Mouse (Mus musculus) heart, postnatal 25 days (tissue): Measurements from ENCODE around the gene Tmem151a. TPM values are rescaled to one million over a fixed set of nuclear protein-coding genes. Genes with fewer than 3 reads are reported as not detected.

ENCODE experiments used
- DNase-seq: peaks from one replicate; pipeline ENCODE4 v3.0.0; 2022; ENCODE audit warnings: low spot score
- intact Hi-C: fragments of 180-260 bp; cut with DNase I; formaldehyde crosslinking; loops from one replicate; pipeline ENCODE4 v1.15.1; 2025
- total RNA-seq, 2 experiments: library from RNA; stranded (reverse); gene quantifications; 2 replicates each; pipeline ENCODE4 v1.2.3; 2021

Gene Tmem151a
- total RNA-seq, 2 experiments from 2014 or later: 4.0 to 4.8 TPM

DNA sequence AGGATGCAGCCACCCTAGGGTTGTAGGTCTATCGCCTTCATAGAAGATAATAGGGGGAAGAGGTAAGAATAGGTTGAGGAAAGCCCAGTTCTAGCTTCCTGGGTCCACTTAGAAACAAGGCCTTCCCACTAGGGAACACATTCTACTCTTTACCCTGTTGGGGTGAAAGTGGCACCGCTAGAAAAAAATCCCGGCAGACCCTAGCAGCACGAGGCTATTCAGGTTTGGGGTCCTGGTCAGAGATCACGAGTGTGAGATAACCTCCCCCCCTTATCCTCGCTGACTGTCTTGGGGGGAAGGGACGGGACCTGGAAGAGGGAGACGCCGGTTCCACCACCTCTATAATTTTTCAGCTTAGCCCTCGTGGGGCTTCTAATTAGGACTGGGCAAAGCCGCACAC is 14.3 kb downstream of the Tmem151a start:
- intact Hi-C loops: no loop called here

DNA sequence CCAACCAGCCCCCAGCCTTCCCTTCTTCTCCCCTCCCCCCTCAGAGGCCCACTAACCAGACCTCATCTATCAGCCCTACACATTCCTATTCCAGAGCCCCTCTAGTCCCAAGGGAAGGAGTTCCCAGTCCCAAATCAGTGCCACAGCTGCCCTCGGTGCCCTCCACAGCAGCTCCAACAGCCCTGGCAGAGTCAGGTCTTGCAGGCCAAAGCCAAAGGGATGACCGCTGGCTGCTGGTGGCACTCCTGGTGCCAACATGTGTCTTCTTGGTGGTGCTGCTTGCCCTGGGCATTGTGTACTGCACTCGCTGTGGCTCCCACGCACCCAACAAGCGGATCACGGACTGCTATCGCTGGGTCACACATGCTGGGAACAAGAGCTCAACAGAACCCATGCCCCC is 15.4 kb downstream of the Tmem151a start:
- intact Hi-C loops: no loop called here
- DNase-seq: no peak

More for the DNA sequence above, 14.3 kb downstream of the Tmem151a start:
- no peak for DNase-seq

DNA sequence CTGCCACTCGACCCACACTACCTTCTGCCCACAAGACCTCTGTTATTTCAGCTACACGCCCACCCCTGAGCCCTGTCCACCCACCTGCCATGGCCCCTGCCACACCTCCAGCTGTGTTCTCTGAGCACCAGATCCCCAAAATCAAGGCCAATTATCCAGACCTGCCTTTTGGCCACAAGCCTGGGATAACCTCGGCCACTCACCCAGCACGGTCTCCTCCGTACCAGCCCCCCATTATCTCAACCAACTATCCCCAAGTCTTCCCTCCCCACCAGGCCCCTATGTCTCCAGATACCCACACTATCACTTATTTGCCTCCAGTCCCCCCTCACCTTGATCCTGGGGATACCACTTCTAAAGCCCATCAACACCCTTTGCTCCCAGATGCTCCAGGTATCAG is 15.8 kb downstream of the Tmem151a start:
- no peak for DNase-seq
- intact Hi-C loops: no loop called here

DNA sequence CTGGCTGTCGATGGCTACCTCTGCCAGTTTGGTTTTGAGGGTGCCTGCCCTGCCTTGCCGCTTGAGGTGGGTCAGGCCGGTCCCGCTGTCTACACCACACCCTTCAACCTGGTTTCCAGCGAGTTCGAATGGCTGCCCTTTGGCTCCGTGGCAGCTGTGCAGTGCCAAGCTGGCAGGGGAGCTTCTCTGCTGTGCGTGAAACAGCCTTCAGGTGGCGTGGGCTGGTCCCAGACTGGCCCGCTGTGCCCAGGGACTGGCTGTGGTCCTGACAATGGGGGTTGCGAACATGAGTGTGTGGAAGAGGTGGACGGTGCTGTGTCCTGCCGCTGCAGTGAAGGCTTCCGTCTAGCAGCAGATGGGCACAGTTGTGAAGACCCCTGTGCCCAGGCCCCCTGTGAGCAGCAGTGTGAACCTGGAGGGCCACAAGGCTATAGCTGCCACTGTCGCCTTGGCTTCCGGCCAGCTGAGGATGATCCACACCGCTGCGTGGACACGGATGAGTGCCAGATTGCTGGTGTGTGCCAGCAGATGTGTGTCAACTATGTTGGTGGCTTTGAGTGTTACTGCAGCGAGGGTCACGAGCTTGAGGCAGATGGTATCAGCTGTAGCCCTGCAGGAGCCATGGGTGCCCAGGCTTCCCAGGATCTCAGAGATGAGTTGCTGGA is 16.6 kb downstream of the Tmem151a start:
- intact Hi-C loops: no loop called here
- no peak for DNase-seq

DNA sequence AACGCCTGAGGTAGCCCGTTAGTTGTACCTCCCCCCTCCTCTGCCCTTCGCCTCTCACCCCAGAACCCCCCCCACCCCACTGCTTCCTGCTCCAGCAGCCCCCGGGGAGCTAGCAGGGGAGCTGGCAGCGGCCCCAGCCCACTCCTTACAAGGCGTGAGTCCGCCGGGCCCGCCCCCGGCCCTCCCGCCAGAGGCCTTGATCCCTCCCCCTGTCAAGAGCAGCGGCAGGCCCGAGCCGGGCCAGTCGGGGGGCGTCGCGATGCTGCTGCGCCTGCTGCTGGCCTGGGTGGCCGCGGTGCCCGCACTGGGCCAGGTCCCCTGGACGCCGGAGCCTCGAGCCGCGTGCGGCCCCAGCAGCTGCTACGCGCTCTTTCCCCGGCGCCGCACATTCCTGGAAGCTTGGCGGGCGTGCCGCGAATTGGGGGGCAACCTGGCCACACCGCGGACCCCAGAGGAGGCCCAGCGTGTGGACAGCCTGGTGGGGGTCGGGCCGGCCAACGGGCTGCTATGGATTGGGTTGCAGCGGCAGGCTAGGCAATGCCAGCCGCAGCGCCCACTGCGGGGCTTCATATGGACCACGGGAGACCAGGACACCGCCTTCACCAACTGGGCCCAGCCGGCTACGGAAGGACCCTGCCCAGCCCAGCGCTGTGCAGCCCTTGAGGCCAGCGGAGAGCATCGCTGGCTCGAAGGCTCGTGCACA is 17.3 kb downstream of the Tmem151a start, which contains the start of gene Cd248:
Gene Cd248 (plus strand): TSS at position 212 of the 703 bp plus-strand sequence.
- intact Hi-C loops: no loop called here
- peak; percentile 75 for DNase-seq

DNA sequence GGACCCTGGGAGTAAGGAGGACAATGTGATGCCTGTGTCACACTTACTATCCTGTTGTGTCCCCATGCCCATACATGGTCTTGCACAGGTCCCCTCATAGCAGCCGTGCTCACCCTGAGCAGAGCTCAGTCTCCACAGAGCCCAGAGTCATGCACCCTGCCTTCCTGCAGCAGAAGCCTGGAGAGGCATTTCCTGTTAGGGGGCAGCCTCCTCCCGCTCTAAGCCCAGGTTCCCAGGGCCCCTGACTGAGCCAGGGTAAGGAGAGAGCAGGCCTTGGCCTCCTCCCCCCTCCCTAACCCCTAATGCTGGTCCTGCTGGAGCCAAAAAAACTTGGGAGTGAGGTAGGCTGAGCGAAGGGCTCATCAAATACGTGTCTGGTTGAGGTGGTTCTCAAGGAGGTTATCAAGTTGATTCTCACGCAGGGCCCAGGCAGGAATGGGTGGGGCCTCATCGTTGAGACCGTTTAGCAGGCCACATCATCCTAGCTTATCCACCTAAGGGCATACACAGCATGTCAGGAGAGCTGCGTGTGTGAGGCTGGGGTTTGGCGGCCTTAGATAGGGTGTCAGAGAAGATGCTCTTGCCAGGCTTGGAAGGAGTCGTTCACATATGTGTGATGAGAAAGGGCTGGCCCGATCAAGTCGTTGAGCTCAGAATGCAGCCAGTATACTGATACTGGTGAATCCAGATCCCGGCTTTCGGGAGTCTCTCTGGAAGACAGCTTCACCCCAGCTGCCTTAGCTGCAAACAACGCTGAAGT is 18.1 kb downstream of the Tmem151a start:
- intact Hi-C loops: no loop called here
- DNase-seq: no peak

DNA sequence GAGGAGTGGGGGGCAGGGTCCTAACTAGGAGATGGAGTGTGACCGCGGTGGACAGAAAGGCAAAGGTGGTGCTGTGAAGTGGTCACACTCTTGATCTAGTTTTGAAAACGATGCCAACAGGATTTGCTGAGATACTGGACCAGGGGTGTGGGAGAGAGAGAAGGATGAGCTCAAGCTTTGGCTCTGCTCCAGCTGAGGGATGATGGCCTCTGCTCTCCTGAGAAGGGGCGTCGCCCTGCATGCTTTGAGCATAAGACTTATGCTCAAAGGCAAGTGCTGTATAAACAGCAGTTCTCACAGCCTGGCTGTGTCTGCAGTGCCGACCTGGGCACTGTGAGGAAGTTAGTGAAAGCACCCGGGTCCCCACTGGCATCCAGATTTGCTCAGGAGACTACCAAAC is 20.2 kb downstream of the Tmem151a start:
- DNase-seq: no peak
- intact Hi-C loops: no loop called here

DNA sequence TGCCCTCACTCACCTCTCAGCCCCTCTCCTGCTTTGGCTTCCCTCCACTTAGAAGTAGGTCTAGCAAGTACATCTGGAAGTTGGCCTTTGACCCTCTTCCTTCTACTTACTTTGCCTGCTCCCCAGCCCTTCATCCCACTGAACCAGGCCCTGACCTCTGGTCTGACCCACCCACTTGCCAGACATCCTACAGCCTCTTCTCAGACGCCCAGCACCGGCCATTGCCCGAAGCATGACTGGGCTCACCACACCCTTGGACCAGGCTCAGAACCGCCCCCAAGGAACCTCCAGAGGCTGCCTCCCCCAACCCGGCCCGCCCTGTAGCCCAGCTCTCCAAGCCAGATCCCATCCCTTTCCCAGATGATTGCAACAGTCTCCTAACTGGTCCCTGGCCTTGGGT is 22.9 kb downstream of the Tmem151a start:
- intact Hi-C loops: no loop called here
- DNase-seq: no peak

DNA sequence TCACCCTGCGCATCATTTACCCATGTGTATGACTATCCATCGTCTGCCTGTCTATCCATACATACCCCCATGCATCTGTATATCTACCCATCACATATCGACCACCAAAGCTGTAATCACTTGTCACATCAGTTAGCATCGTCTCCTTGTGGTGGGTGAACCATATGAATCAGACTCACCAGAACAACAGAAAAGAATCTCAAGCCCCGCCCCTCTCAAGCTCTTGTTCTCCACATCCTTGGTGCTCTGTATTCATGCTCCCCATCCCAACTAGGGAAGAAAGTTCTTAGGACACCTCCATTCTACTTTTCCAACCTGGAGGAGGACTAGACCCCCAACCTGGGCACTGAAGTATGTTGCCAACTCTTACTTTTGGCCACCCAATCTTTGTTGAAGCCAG is 23.3 kb downstream of the Tmem151a start:
- no peak for DNase-seq
- intact Hi-C loops: no loop called here

DNA sequence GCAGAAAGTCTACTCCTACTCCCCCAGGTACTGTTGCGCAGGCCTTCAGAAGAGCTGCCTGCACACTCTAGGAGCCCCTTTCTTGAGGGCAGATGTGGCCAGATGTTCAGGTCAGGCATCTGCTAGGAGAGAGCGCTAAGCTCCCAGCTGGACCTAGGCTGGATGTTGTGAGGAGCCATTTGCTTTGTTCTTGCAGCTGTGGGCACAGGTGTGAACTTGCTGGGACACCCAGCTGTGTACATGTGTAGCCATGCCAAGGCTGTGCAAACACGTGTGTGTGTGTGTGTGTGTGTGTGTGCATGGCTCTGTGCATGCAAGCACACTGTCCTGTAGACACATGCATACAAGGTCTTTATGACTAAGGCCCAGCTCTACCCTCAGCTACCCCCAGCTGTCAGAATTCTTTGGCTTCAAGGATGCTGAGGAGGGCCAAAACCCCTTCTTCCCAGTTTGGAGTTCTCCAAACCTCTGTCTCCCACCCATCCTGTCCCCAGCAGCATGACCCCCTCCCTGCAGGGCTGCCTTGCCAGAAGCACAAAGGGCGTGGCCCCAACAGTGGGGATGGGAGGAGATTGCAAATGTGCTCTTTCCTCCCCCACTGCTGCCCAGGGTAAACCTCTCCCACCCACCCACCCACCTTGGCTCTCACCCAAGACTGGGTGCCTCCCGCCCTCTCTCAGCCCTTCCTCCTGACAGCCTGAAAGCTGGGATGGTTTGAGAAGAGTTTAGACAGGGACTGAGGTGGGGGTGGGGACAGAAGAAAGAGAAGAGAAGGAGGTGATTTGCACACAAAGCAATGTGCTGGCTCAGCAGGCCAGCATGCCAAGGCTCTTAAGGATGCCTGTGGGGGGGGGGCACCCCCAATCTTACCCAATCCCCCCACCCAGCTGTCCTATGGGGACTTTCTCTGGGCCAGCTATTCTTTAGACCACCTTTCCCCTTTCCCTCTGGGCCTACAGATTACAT is 24.7 kb downstream of the Tmem151a start:
- DNase-seq: peak; percentile 40
- intact Hi-C loops: no loop called here

DNA sequence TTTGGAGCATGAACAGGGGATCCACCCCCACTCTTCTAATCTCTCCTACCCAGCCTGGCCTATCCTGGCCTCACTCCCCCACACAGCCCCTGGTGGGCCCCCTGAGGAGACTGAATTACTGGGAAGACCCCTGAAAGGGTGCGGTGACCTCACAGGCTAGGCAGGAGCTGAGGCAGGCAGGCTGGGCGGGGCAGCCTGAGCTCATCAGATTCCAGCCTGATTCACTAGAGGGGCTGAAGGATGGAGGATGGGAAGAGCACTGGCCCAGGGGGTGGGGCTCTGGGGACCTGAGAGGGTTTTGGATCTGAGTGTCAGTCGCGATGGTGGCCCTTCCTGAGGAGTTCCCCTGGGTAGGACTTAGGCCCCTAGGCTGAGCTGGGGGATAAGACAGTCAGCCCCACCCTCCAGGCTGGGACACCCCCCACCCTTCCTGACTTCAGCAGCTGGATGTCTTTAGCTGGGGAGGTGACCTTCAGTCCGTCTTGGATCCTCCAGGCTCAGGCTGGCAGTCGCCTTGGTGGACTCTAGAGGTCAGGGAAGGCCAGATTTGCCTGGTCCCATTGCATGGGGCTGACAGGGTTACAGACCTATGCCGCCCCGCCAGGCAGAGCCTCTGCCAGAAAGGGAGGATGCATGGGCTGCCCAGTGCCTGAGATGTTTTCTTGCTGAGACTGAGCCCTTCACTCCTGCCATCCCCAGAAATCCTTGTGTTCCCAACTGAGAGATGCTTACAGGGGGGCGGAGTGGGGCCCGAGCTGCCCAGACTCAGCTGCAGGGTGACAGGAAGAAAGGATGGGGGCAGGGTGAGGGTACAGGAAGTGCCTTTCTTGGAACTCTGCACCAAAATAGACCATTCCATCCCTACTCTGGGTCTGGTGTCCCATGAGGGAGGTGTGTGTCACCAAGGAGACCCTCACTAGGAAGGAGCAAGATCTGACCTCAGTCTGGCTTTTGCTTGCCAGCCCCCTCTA is 26.2 kb downstream of the Tmem151a start:
- intact Hi-C loops: no loop called here
- peak; percentile 27 for DNase-seq

DNA sequence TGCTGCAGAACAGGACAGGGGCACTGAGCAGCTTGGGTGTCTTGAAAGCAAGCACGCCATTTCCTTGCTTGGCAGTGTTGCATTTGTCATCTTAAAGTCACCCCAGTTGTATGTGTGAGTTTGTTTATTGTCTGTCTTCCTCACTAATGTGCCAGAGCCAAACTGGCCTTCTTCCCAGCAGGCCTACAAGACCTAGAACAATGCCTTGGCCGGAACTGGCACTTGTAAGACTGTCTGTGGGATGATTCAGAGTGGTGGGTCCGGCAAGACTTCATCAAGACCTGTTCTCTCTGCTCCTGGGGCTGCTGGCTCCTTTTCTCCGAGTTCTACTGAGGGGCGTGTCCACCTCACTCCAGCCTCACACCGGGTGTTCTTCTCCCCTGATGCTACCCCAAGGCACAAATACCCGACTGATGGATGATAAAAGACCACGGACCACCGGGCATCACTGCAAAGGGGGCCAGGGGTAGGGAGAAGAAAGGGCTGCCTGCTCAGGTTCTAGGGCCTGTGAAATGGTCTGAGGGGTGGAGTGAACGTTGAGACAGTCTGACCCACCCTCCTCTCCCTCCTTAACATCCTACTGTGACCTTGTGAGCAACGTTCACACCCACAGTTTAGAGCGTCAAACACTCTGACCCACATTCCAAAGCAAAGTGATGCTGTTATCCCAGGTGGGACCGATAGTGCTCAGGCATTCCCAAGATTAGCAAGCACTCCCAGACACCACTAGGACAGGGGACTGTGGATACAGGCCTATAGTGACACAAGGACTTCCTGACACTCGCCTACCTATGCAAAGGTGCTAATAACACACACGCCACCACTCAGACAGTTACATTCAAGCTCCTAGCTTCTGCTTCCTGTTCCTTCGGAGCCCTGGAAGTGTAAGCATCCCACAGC is 27.2 kb downstream of the Tmem151a start:
- no peak for DNase-seq
- intact Hi-C loops: no loop called here

DNA sequence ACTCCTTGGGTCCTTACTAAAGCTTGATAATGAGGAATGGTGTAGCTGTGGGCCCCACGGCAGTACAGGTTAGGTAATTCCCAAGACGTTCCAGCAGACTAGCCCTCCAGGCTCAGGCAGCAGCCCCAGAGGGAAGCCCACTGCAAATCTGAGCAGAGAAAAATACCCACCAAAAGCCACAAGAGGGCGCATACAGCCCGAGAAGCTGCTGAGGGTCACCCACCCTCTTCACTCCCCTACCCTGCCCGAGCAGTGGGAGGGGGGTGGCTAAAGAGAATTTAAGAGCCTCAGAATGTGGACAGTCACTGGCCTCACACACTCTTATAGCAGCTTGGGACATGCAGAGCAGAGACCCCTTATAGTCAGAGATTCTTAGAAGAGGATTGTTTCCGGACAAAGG is 29.1 kb downstream of the Tmem151a start:
- intact Hi-C loops: loop anchor here (1.0 kb wide), 1 partner anchor 17 kb away; no protein-coding TSS in a partner anchor
- no peak for DNase-seq

DNA sequence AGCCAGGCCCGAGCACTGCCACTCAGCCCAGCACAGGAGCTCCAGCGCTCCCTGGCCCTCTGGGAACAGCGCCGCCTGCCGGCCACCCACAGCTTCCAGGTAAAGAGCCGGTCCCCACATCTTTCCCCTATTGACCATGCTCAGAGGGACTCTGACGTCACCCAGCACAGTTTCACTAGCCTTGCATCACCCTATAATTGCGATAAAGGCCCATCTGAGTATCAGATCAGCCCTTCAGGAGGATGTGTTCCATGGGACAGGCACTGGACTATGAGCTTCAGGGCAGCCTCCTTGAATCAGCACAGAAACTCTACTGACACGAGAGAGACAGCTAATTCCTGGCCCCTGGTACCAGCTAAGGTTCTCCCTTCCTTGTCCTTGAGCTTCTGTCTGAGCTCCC is 31.4 kb downstream of the Tmem151a start:
- DNase-seq: no peak
- intact Hi-C loops: no loop called here

DNA sequence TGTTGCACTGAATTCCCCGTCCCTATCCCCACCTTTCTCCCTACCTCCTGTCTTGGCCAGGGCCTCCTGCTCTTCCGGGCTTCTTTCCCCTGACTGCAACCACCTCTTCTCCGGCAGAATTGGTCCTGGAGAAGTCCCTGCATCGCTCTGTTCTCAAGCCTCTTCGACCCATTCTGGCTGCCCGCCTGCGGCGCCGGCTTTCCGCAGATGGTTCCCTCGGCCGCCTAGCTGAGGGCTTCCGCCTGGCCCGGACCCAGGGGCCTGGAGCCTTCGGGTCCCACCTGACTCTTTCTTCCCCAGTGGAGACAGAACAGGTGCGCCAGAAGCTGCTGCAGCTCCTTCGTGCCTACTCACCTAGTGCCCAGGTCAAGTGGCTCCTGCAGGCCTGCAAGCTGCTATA is 32.5 kb downstream of the Tmem151a start:
- intact Hi-C loops: no loop called here
- DNase-seq: no peak

DNA sequence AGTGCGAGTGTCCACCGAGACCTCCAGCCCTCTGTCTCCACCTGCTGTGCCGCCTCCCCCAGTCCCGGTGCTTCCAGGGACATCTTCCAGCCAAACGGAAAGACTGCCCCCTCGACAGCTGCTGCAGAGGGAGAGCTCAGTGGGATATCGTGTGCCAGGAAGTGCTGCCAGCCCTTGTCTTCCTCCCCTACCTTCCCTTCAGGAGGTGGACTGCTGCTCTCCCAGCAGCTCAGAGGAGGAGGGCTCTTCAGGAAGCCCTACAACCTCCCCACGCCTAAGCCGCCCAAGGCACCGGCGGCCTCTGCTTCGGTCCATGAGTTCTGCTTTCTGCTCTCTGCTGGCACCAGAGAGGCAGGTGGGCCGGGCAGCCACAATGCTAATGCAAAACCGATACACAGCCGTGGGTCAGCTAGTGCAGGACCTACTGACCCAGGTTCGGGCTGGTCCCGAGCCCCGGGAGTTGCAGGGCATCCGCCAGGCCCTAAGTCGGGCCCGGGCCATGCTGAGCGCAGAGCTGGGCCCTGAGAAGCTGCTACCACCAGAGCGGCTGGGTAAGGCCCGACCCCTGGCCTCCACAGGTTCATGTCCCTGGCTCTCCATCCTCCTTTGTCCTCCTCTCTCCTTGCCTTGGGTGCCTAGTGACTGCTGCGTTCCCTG is 33.0 kb downstream of the Tmem151a start:
- intact Hi-C loops: no loop called here
- no peak for DNase-seq

DNA sequence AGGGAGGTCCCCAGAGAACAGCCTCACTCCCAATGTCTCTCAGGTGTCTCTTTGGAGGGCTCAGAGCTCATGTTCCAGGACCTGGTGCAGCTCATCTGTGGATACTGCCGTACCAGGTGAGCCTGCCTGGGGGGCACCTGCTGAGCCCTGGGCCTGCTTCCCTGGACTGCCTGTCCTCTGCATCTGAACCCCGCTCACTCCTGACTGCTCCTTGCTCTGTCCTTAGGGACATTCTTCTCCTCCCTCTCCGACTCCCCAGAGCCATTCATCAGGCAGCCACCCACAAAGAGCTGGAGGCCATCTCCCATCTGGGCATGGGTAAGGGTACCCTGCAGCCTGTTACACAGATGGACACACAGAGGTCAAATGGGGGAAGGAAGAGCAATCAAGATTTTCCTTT is 33.8 kb downstream of the Tmem151a start:
- intact Hi-C loops: no loop called here
- DNase-seq: no peak
